Mouse (Mus musculus): ENCODE data around the gene Nbdy. TPM values are rescaled to one million over a fixed set of nuclear protein-coding genes. Genes with fewer than 3 reads are reported as not detected.

The Nbdy gene
- 75.5 and 78.4 TPM in 2 replicates for polyA plus RNA-seq (2016; fragmentation: Nextera tagmentation; extraction: Ambion mirVana)

DNA sequence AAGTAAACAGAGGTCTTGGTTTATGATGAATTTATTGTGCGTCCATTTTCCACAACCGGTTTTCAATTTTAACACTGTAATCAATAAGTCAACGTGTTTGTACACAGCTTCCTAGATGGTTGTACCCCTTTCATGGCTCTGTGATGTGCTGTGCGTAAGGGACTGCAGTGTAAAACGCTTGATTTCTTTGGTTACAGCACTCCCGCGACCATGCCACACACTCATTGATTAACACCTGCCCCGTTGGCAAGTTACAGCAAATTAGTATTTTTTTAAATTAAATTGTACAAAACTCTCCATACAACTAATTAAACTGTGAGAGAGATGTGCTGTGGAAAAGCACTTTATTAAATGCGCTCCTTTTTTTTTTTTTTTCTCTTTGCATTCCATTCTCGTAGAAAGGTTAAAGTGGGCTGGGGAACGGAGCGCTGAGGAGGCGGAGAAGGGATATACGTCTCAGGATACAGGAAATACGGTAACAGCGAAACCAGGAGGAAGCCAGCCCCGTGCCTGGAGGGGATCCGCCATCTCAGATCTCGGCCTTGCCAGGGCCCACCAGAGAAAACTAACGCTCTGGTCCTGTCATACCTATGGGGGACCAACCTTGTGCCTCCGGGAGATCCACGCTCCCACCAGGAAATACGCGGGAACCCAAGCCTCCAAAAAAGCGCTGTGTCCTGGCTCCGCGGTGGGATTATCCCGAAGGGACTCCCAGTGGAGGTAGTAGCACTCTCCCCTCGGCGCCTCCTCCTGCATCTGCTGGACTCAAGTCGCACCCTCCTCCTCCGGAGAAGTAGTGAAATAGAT is at the start of gene Nbdy:
Gene Nbdy (plus strand): TSS at position 481 of the 807 bp plus-strand sequence.
- ATAC-seq (ENCODE audit: low FRiP score), result peak; percentile 89
- WGBS, result 12% methylated on average over 32 of the region's 32 CpGs
- Histone ChIP-seq H3K4me1 (no peaks in the 10 kb centered on the region), H3K36me3 (replicated peaks) (no peaks in the 10 kb centered on the region), H3K27ac (peak within 1 kb of the TSS; percentile 86), H3K4me3 (replicated peaks) (peak within 1 kb of the TSS; percentile 50), H3K9ac (peak within 1 kb of the TSS; percentile 56), H3K27me3 (no peaks in the 10 kb centered on the region), H3K9me3 (no peaks in the 10 kb centered on the region), H3K4me2 (peak within 1 kb of the TSS; percentile 51)

- Histone ChIP-seq H3K9ac (no peak within 1 kb of the TSS), H3K4me2 (peak within 1 kb of the TSS; percentile 32), H3K27ac (no peak within 1 kb of the TSS), H3K9me3 (no peaks in the 10 kb centered on the region), H3K27me3 (no peaks in the 10 kb centered on the region), H3K4me3 (replicated peaks) (peak within 1 kb of the TSS; percentile 16), H3K36me3 (replicated peaks) (no peaks in the 10 kb centered on the region), H3K4me1 (0 out of 2 replicates have a peak, but pooled peaks cover 5% of the 10 kb centered on the region)
- no peak for ATAC-seq (ENCODE audit: low FRiP score)
- whole genome bisulfite sequencing, result 20% methylated on average over 11 of the region's 11 CpGs
Measured at GRCm38 (mm10) chrX:153695782-153696395, 27.5 kb upstream of the Nbdy start, which contains the start of gene Kctd12b. Gene Kctd12b, minus strand, starts transcription at chrX:153696391.

DNA sequence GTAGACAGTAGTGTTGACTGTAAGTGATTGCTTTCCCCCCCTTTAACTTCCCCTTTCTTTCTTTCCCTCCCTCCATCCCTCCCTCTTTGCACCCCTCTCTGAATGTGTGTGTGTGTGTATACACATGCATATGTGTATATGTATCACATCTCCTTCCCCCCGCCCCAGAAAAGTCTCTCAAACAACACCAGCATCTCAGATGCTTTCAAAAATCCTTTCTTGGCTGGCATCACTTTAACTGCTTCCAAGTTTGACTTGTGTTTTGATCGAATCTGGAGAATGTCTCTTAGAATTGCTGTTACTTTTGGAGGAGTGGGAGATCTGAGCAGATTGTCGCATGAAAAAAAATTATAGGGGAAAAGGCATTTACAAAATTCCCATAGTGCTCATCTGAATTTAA is 22.9 kb upstream of the Nbdy start:
- H3K27ac ChIP-seq, result no peak overlapping the region
- no peaks in the 10 kb centered on the region for H3K9me3 ChIP-seq
- H3K4me3 ChIP-seq (replicated peaks), result no peak overlapping the region
- WGBS, result 80% methylated on average over 3 of the region's 3 CpGs
- no peak for ATAC-seq (ENCODE audit: low FRiP score)
- no peaks in the 10 kb centered on the region for H3K27me3 ChIP-seq
- no peak overlapping the region for H3K9ac ChIP-seq
- no peaks in the 10 kb centered on the region for H3K36me3 ChIP-seq (replicated peaks)
- H3K4me1 ChIP-seq, result 0 out of 2 replicates have a peak, but pooled peaks cover 5% of the 10 kb centered on the region
- H3K4me2 ChIP-seq, result no peak overlapping the region

DNA sequence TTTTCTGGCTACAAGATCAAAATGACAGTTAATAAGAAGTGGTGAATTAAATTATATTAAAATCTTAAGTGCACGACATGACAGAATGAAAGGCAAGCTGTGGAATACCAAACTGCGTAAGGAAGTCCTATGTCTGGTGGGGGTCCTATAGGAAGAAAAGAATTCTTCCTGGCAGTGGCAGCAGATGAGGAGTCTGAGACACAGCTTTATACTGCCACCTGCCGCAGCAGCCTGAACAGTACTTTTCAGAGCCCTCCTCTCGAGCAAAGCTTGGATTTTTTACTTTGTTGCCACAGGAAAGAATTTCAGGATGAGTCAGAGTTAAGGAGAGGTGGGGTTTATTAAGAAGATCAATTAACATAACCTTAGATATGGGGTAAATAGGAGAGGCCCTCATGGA is 15.7 kb upstream of the Nbdy start:
- H3K4me2 ChIP-seq, result no peak overlapping the region
- H3K4me1 ChIP-seq, result no peaks in the 10 kb centered on the region
- no peak overlapping the region for H3K9ac ChIP-seq
- H3K4me3 ChIP-seq (replicated peaks), result no peak overlapping the region
- no peaks in the 10 kb centered on the region for H3K27me3 ChIP-seq
- no peaks in the 10 kb centered on the region for H3K9me3 ChIP-seq
- ATAC-seq (ENCODE audit: low FRiP score), result no peak
- 30% methylated on average over 4 of the region's 4 CpGs for WGBS
- no peak overlapping the region for H3K27ac ChIP-seq
- H3K36me3 ChIP-seq (replicated peaks), result no peaks in the 10 kb centered on the region

DNA sequence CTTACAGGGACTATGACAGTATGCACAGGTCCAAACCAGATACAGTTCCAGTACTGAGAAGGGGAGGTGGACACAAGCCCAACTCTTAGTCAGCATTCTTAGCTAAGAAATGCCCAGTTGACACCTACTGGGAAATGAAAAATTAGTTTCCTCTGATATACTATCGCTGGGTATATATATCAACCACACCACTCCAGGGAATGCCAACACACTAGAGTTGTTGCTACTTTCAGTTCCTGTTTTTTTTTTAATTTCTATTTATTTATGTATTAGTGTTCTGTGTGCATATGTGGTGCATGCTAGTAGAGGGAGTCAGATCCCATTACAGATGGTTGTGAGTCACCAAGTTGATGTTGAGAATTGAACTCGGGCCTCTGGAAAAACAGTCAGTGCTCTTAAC is 6.7 kb upstream of the Nbdy start:
- Histone ChIP-seq H3K9ac (no peak overlapping the region), H3K9me3 (no peaks in the 10 kb centered on the region), H3K27ac (no peak overlapping the region), H3K4me1 (no peaks in the 10 kb centered on the region), H3K4me3 (replicated peaks) (no peak overlapping the region), H3K4me2 (no peak overlapping the region), H3K27me3 (no peaks in the 10 kb centered on the region), H3K36me3 (replicated peaks) (no peaks in the 10 kb centered on the region)
- ATAC-seq (ENCODE audit: low FRiP score), result no peak
- WGBS, result 88% methylated on average over 2 of the region's 2 CpGs

- Histone ChIP-seq H3K27me3 (no peaks in the 10 kb centered on the region), H3K4me2 (no peak overlapping the region), H3K9me3 (no peaks in the 10 kb centered on the region), H3K4me3 (replicated peaks) (no peak overlapping the region), H3K9ac (no peak overlapping the region), H3K4me1 (no peaks in the 10 kb centered on the region), H3K36me3 (replicated peaks) (no peaks in the 10 kb centered on the region), H3K27ac (no peak overlapping the region)
- ATAC-seq (ENCODE audit: low FRiP score), result no peak
- 31% methylated on average over 4 of the region's 4 CpGs for WGBS
Measured at GRCm38 (mm10) chrX:153719602-153720001, 3.8 kb upstream of the Nbdy start.

DNA sequence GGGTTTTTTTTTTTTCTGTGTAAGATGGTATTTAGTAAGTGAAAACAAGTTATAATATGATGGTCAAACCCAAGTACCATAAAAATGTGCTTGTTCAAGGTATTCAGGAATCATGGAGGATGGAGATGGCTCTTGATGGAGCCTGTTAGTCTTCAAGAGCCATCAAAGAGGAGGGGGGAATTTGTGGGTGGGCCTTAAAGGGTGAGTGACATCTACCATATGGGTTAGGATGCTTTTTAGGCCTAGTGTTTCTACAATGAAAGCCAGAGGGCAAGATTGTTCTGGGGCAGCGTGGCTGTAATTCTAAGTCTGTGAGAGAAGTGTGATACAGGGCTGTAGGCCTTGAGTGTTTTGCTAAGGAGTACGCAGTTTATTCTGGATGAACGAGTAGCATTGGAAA is 1.0 kb downstream of the Nbdy start:
- no peaks in the 10 kb centered on the region for H3K36me3 ChIP-seq (replicated peaks)
- peak overlapping the region; percentile 70 for H3K27ac ChIP-seq
- peak overlapping the region; percentile 38; the same call in 1 of the 2 replicates for H3K9ac ChIP-seq
- WGBS, result 17% methylated on average over 3 of the region's 3 CpGs
- H3K4me3 ChIP-seq (replicated peaks), result peak overlapping the region; percentile 50
- no peaks in the 10 kb centered on the region for H3K27me3 ChIP-seq
- no peaks in the 10 kb centered on the region for H3K4me1 ChIP-seq
- ATAC-seq (ENCODE audit: low FRiP score), result peak; percentile 53
- peak overlapping the region; percentile 51 for H3K4me2 ChIP-seq
- H3K9me3 ChIP-seq, result no peaks in the 10 kb centered on the region

GRCm38 (mm10) chrX:153735697-153736096 is 12.3 kb downstream of the Nbdy start:
- no peak overlapping the region for H3K4me2 ChIP-seq
- ATAC-seq (ENCODE audit: low FRiP score), result no peak
- 85% methylated on average over 4 of the region's 4 CpGs for WGBS

GRCm38 (mm10) chrX:153742493-153742892 is 19.1 kb downstream of the Nbdy start:
- Histone ChIP-seq H3K36me3 (replicated peaks) (no peaks in the 10 kb centered on the region), H3K9ac (no peak overlapping the region), H3K4me1 (no peaks in the 10 kb centered on the region), H3K4me3 (replicated peaks) (no peak overlapping the region), H3K27me3 (no peaks in the 10 kb centered on the region), H3K27ac (no peak overlapping the region), H3K4me2 (no peak overlapping the region), H3K9me3 (no peaks in the 10 kb centered on the region)
- WGBS, result 88% methylated on average over 3 of the region's 3 CpGs
- ATAC-seq (ENCODE audit: low FRiP score), result no peak

More at GRCm38 (mm10) chrX:153735697-153736096, 12.3 kb downstream of the Nbdy start:
- Histone ChIP-seq H3K9me3 (no peaks in the 10 kb centered on the region), H3K27me3 (no peaks in the 10 kb centered on the region), H3K4me3 (replicated peaks) (no peak overlapping the region), H3K27ac (no peak overlapping the region), H3K4me1 (no peaks in the 10 kb centered on the region), H3K9ac (no peak overlapping the region), H3K36me3 (replicated peaks) (peaks cover 10% of the 10 kb centered on the region)

DNA sequence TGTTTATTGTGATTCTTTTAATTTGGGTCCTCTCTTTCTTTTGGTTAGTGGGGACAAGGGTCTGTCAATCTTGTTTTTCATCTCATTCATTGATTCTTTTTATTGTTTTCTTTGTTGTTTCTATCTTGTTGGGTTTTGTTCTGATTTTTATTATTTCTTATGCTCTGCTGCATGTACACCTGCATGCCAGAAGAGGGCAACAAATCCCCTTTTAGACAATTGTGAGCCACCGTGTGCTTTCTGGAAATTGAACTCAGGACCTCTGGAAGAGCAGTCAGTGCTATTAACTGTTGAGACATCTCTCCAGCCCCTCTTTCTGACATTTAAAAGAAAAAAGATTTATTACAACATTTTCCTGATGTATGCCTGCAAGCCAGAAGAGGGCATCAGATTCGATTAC is 25.8 kb downstream of the Nbdy start:
- Histone ChIP-seq H3K9me3 (no peaks in the 10 kb centered on the region), H3K36me3 (replicated peaks) (no peaks in the 10 kb centered on the region), H3K4me3 (replicated peaks) (no peak overlapping the region), H3K27me3 (no peaks in the 10 kb centered on the region), H3K4me2 (no peak overlapping the region), H3K9ac (no peak overlapping the region), H3K27ac (no peak overlapping the region), H3K4me1 (no peaks in the 10 kb centered on the region)
- WGBS, result 37% methylated on average over 2 of the region's 2 CpGs
- no peak for ATAC-seq (ENCODE audit: low FRiP score)
